Mouse (Mus musculus) gastrocnemius, adult 2 months (tissue): ENCODE data around the gene Rasd2. TPM values are rescaled to one million over a fixed set of nuclear protein-coding genes. Genes with fewer than 3 reads are reported as not detected.

Experiments used
- DNase-seq: peaks from one replicate; pipeline ENCODE4 v3.0.0; 2022
- H3K27ac ChIP-seq: fragments of 200-600 bp; 2 replicates; pipeline ENCODE4 v1.8.1; 2022; ENCODE audit warnings: mild to moderate bottlenecking
- H3K4me3 ChIP-seq: fragments of 200-600 bp; 2 replicates; pipeline ENCODE4 v1.8.1; 2022; ENCODE audit warnings: mild to moderate bottlenecking, moderate library complexity
- CTCF ChIP-seq: fragments of 200-600 bp; IDR thresholded peaks from 2 replicates; pipeline ENCODE4 v1.8.1; 2022; ENCODE audit warnings: antibody characterized with exemption, mild to moderate bottlenecking, moderate library complexity
- intact Hi-C: fragments of 180-260 bp; cut with DNase I; formaldehyde crosslinking; loops from one replicate; pipeline ENCODE4 v1.15.1; 2025
- total RNA-seq, 2 experiments: library from RNA; stranded (reverse); gene quantifications; 2 replicates each; pipeline ENCODE4 v1.2.3; 2021

The Rasd2 gene
- total RNA-seq, 2 experiments from 2014 or later = 23.7 to 46.3 TPM

DNA sequence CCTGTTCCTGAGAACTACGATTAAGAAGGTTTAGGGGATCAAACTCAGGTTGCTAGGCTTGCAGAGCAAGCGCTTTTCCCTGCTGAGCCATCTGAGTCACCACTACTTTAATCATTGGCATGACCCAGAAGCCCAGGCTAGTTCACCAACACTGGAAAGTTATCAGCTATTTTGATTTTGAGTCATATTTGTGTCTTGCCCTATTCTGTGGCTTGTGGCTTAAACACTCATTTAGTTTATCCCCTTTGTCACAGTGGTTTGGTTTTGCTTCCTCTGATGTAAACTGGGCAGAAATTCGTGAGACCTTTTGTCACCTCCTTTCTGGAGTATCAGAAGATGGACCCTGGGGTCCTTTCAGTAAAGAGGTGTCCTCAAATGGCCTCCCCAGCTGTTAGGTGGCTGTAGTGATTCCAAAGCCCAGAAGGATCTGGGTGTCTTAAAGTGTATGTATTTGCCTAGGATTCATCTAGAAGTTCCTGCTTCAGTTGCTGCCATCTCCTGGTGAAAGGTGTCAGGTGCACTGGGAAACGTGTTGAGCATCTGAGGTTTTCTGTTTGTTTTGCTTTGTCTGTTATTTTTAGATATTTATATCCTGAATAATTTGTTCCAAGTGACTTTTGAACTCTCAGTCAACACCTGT is 20.3 kb downstream of the Rasd2 start:
- no peak overlapping the region for H3K4me3 ChIP-seq
- TF ChIP-seq CTCF = peak; percentile 75
- intact Hi-C loops = no loop called here
- no peak overlapping the region for H3K27ac ChIP-seq
- no peak for DNase-seq

DNA sequence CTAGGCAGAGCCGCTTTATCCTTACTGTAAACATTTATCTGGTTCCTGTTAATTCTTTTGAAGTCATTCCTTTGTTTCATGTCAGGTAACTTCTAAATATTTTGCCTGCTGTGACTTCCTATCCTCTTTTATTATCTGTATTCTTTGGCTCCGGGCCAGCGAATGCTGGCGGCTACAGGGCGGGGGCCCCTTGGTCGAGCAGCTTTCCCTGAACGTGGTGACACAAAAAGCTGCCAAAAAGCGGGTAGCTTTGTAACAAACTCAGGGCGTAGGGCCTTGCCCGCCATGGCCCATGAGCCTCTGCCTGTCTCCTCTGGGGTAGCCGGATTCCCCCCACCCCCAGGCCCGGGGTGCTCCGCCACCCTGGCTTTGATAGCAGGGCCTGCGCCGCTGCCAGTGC is 33.6 kb downstream of the Rasd2 start:
- TF ChIP-seq CTCF = no peak
- intact Hi-C loops = no loop called here
- Histone ChIP-seq H3K4me3 (no peak overlapping the region), H3K27ac (no peak overlapping the region)
- no peak for DNase-seq

DNA sequence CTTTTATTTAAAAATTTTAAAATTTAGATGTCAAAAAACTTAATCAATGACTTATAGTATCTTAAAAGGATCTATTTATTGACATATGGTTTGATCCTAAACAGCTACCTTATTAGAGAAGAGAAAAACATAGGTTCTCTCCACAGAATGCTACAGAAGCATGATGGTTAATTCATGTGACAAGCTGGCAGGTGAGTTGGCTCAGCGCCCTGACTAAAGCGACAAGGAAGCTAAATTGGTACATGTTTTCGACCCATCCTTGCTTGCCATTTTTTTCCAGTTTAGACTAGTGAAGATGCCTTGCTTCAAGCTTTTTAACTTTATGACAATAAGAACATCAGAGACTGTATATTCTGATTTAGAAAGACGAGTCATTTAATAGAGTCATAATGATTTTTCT is 35.4 kb downstream of the Rasd2 start:
- no peak for TF ChIP-seq CTCF
- DNase-seq = no peak
- no peak overlapping the region for H3K4me3 ChIP-seq
- intact Hi-C loops = no loop called here
- no peak overlapping the region for H3K27ac ChIP-seq

DNA sequence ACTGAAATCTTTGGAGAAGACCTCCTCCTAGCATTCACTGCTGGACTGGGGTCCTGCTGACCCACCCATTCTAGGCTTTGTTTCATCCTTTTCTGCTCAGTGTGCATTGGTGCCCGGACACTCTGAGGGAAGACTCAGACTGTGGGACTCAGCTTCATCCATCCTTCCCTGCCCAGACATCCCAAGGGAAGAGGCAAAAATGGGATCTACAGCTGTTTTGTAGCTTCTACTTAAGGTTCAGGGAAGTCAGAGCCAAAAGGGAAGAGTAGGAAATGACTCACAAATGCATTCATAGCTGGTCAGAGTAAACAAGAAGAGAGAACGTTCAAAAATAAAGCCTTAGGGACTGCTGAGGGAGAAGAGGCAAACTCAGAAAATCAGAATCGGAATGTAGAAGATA is 40.3 kb downstream of the Rasd2 start:
- intact Hi-C loops = no loop called here
- no peak for DNase-seq
- peak overlapping the region; percentile 38 for H3K4me3 ChIP-seq
- TF ChIP-seq CTCF = no peak
- H3K27ac ChIP-seq = peak overlapping the region; percentile 82

DNA sequence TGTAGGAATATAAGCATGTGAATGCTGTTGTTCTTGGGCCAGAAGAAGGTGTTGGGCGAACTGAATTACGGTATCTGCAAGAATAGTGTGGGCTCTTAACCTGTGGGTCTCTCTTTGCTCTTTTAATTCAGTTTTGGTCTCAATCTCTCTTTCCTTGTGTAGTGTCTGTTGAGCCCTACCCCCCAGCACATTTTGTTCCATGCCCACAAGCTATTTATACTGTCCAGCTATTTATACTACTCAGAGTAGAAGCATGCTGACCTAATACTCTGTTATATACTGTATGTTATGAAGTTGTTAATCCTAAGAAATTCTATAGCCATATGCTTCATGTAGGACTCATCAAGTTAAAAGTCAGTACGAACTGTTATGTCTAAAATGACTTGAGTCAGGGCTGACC is 41.9 kb downstream of the Rasd2 start:
- peak overlapping the region; percentile 82 for H3K27ac ChIP-seq
- H3K4me3 ChIP-seq = peak overlapping the region; percentile 24
- intact Hi-C loops = no loop called here
- DNase-seq = no peak
- no peak for TF ChIP-seq CTCF

DNA sequence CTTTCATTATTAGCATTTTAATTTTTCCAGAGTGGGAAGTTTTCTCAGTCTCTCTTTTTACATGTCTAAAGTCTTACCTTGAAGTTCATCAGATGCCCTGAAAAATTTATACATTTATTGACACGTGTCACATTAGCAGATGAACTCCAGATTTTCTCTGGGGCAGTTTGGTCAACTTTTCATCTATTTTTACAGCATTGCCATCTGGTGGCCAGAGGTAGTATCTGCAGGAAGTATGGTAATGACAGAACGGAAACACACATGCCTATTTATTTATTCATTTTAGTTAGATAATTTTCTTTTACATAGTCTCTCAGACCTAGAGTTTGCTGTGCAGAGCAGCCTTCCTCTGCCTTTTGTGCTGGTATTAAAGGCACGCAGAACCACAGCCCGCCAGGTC is 58.4 kb downstream of the Rasd2 start:
- no peak for DNase-seq
- intact Hi-C loops = loop anchor here (1.0 to 5.0 kb wide), 3 partner anchors 55 to 200 kb away; no protein-coding TSS in a partner anchor

More for the DNA sequence above, 58.4 kb downstream of the Rasd2 start:
- TF ChIP-seq CTCF = peak; percentile 75
- Histone ChIP-seq H3K4me3 (no peak overlapping the region), H3K27ac (no peak overlapping the region)

Other genes with a start within 250 kb of the Rasd2 start
- 1 to 10 TPM; 8.3 to 9.9 TPM for gene Hmgxb4, start 220.6 kb upstream of the Rasd2 start, total RNA-seq
- gene Tom1, start 180.2 kb upstream of the Rasd2 start, total RNA-seq = 10 to 100 TPM; 45.9 to 49.7 TPM
- gene Hmox1, start 120.3 kb upstream of the Rasd2 start, total RNA-seq = 1 to 10 TPM; 5.8 to 7.4 TPM
- 1 to 10 TPM in 1 of 2 experiments, under 1 TPM in 1; 0.89 to 1.1 TPM for gene Mcm5, start 104.4 kb upstream of the Rasd2 start, total RNA-seq
- gene Gm10358, start 192.6 kb downstream of the Rasd2 start, total RNA-seq = under 1 TPM; 0.46 to 0.50 TPM
- gene Iqcm, start 234.8 kb downstream of the Rasd2 start, total RNA-seq = under 1 TPM in 1 of 2 experiments, not detected in 1; 0.17 TPM